Mouse (Mus musculus) liver, embryonic 14.5 days (tissue): ENCODE data around the gene Timm50.

Source experiments
- CTCF ChIP-seq: IDR thresholded peaks from 2 replicates; pipeline ENCODE4 v1.5.1; 2016; ENCODE audit warnings: antibody characterized with exemption, low read depth, control low read depth
- EP300 ChIP-seq: IDR thresholded peaks from 2 replicates; pipeline ENCODE4 v1.6.1; 2016; ENCODE audit warnings: antibody characterized with exemption, low read depth

DNA sequence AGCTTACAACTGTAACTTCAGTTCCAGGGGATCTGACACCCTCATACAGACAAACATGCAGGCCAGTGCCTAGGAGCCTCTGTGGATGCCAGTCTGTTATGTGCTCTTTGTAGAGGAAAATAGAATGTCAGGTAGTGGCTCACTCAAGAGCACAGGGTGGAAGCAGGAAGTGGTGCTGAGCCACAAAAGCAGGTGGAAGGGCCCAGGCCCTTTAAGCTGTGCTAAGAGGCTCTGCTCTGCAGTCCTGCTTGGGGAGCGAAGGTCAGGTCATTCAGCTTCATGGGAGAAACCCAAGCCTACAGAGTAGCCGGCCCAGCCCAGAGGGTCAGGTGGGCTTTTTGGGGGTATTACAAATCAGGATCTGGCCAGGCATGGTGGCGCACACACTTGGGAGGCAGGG, 43.3 kb upstream of the Timm50 start:
- TF ChIP-seq CTCF (no peak), EP300 (no peak)
